Mouse (Mus musculus): ENCODE measurements at regions not wholly inside any gene's neighbourhood (a gene's known extent, or its start where the extent isn't known, plus 50 kb on each side); places are given as distances from the start of the nearest gene placed in this dataset.
"Not testable (repeated sequence)": the region's sequence is repeated elsewhere in the genome, so short reads cannot be mapped to it uniquely, and the experiment has no call there.

GRCm38 (mm10) chr7:113010150-113010549 is 56.4 kb downstream of the Rassf10 start:
- no peak for DNase-seq (ENCODE audit: low read depth)

DNA sequence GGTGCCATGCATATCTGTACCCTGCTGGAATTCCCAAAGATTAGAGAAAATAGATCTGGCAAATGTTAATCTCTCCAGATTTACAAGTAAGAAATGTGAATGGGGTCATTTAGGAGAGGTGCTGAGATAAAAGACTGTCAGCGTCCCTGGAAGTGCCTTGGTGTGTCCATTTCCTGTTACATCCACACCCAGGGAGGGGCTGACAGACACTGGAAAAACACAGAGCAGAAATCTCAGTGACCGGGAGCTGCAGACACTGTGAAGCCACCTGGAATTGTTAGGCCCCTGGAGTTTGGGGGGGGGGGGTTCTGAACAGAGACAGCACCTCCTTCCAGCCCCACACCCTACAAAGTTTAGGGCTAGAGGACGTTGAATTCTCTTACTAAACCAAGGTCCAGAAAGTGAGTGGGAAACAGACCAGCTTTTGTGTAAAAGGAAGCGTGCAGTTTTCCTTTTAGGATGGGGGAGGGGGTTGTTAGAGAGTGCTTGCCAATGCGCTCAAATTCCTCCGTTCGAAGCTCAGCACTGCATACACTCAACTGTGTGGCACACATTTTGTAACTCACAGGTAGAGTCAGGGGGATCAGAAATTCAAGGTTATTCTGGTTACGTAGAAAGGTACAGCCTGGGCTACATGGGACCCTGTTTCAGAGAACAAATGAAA is 63.5 kb downstream of the Rassf10 start:
- DNase-seq (ENCODE audit: low read depth) = no peak

GRCm38 (mm10) chr7:113021412-113021811 is 67.7 kb downstream of the Rassf10 start:
- no peak for DNase-seq (ENCODE audit: low read depth)

GRCm38 (mm10) chr7:113022516-113022915 is 68.8 kb downstream of the Rassf10 start:
- no peak for DNase-seq (ENCODE audit: low read depth)

DNA sequence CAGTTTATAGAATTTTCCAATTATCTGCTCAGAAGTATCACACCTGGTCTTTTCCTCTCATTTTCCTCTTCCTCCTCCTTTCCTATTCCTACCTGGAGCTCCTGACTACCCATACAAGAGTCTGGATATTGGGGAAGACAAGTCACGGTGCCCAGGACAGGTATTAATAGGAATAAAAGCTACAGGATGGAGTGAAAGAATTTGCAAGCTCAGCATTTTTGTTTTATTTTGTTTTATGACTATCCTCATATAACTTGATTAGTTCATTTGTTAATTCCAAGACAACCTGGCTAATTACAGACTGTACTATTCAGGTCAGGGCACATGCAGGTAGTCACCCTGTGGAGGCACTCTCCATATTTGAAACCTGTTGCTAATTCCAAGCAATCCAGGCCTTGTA is 72.0 kb downstream of the Rassf10 start:
- no peak for DNase-seq (ENCODE audit: low read depth)

DNA sequence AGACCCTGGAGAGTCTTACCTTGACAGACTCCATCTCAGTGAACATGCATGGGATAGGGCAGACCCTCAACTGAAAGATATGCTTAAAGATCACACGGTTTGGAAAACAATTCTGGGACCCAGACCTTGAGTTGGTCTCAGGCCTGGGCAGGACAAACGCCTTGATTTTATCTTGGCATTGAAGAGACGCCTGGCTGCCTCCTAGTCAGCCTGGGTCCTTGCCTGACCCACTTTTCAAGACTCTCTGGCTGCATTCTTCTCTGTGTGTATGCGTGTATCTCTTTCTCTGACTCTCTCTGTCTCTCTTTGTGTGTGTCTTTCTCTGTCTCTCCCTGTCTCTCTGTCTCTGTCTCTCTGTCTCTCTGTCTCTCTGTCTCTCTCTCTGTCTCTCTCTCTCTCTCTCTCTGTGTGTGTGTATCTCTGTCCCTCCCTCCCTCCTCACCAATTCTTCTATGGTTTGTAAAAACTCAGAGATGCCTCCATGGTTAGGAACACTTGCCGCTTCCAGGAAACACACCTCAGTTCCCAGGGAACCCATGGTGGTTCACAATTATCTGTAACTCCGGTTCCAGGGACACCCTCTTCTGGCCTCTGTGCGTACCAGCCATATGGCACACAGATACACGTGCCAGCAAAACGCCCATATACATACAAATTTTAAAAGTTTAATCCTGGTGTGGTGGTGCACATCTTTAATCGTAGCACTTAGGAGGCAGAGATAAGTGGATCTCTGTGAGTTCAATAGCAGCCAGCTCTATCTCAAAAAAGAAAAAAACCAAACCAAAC is 72.7 kb downstream of the Rassf10 start:
- DNase-seq (ENCODE audit: low read depth) = no peak

GRCm38 (mm10) chr7:113027125-113027801 is 73.5 kb downstream of the Rassf10 start:
- no peak for DNase-seq (ENCODE audit: low read depth)

DNA sequence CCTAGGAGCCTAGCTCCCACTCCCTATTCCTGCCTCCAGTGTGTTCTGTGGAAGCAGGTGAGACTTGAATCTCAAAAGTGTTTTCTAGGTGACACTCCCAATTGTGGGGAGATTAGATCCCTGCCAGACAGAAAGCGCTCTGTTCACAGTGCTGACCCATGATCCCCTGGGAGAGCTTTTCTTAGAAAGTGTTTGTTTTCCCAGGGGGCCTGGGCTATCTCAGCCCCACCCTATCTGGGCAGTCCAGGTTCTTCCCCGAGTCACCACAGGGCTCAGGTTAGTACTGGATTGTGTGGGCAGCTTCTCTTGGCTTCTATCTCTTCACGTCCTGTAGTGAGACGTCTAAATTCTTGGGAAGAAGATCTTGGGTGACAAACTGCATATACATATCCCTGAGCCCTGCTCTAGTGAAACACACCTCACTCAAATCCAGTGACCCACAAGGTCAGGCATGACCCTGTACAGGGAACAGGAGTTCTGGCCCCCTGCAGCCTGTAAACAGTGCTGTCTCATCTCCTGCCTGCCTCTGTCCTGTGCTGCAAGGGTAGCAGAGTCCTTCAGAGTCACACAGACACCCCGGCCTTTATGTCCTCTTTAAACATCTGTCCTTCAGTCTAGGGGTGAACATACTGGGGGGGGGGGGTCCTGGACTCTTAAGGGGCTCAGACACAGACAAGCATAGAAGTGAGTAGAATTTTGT is 76.4 kb downstream of the Rassf10 start:
- no peak for DNase-seq (ENCODE audit: low read depth)

- no peak for DNase-seq (ENCODE audit: low read depth)
Measured at GRCm38 (mm10) chr7:113035751-113036150, 82.0 kb downstream of the Rassf10 start.

DNA sequence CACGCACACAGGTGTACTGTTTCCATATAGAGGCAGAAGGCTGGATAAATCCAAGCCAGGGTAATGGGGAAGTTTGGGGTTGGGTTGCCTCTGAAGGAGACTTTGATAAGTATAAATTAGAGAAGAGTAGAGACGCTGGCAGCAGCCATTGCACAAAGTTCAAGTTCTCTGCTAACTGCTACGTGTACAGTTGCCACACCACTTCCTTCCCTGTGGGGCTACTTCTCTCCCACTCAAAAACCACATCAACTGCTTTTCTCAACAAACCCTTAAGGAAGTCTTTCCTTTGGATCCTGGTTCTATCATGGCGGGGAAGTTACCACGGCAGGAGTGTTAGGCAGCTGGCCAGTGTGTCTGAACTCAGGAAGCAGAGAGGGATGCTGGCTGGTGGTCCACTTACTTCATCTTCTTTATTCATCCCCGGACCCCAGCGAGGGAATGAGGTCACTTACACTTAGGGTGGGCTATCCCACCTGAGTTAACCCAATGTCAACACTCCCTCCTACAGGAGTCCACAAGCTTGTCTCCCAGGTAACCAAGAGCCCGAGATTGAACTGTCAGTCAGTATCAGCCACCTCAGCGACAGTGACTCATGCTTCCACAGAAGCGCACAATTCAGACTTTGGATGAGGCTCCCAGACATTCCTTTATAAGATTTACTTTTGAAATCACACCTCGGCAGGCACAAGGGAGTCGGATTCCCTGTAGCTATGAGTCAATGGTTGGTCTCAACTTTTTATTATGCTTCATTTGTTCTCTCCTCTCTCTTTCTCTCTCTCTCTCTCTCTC is 84.3 kb downstream of the Rassf10 start:
- no peak for DNase-seq (ENCODE audit: low read depth)

- no peak for DNase-seq (ENCODE audit: low read depth)
Measured at GRCm38 (mm10) chr7:113038906-113039671, 85.3 kb downstream of the Rassf10 start.

DNA sequence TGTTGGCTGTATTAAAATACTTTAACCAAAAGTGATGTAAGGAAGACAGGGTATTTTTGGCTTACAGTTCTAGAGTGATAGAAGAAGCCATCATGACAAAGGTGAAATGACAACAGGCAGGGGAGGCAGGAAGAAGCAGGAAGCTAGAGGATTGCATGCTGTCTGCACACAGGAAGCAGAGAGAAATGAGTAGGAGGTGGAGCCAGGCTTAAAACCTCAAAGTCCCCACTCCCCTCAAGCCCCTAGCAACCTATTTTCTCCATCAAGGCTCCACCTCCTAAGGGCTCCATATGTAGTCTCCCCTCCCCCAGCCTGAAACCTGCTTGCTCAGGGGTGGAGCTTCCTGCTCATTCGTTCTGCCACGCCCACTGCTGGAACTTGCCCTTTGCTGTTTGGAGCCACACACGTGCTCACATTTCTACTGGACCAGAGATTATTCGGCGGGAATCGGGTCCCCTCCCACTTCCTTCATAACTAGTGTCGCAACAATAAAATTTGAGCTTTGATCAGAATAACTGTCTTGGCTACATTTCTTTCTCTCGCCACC is 91.9 kb downstream of the Rassf10 start:
- not testable (repeated sequence) for DNase-seq (ENCODE audit: low read depth)

GRCm38 (mm10) chr7:113046406-113046805 is 92.6 kb downstream of the Rassf10 start:
- DNase-seq (ENCODE audit: low read depth) = no peak

- DNase-seq (ENCODE audit: low read depth) = no peak
Measured at GRCm38 (mm10) chr7:113047583-113047982, 93.8 kb downstream of the Rassf10 start.

DNA sequence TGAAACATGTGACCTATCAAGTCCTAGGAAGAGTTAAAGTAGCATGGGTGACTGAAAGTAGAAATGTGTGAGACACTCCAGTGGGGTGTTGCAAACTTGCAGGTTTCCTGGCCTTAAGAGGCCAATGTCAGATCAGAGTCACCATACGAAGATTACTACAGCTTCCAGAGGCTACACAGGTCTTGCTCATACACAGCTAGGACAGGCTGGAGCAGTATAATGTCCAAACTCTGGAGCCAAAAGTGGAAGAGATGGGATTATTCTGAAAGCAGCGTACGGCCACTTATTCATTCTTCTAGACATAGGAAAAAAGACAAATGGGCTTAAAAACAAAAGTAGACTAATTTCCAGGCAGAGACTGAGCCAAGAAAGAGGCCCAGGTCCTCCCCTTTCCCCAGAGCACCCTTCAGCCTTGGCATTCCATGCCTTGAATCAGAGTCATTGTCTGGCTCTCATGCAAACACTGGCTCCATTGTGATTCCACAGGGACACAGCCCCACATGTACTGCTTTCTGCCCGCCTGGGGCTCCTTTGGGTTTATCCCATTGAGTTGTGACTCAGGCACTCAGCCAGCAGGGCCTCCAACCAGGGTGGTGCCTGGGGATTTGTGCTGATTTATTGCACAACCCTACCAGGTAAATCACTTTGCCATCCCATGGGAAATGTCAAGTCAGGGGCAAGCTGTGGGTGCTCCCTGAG is 94.5 kb downstream of the Rassf10 start:
- no peak for DNase-seq (ENCODE audit: low read depth)

GRCm38 (mm10) chr7:113049440-113049839 is 95.7 kb downstream of the Rassf10 start:
- DNase-seq (ENCODE audit: low read depth) = no peak

- no peak for DNase-seq (ENCODE audit: low read depth)
Measured at GRCm38 (mm10) chr7:113052952-113053351, 99.2 kb downstream of the Rassf10 start.

DNA sequence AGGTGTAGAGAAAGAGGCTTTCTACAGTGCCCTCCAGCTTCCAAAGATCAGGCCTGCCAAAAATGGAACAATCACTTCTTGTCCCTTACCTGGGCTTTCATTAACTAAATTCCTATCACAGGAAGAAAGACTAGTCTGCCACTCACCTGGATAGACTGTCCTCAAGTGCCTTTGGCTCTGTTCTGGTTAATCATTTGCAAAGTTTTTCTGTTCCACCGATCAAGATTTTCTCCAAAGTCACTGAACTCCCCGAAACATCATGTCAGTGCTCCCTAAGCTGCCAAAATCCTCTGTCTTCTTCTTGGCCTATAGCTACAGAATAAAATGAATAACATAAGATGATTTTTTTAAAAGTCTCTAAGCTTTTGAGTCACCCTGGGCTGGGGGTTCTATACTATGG is 102.7 kb downstream of the Rassf10 start:
- no peak for DNase-seq (ENCODE audit: low read depth)

GRCm38 (mm10) chr7:113059211-113059966 is 105.6 kb downstream of the Rassf10 start:
- no peak for DNase-seq (ENCODE audit: low read depth)
